Mouse (Mus musculus) kidney, adult 2 months (tissue): Measurements from ENCODE around the gene Pim1. TPM values are rescaled to one million over a fixed set of nuclear protein-coding genes. Genes with fewer than 3 reads are reported as not detected.

Experiments used
- DNase-seq: peaks from one replicate; pipeline ENCODE4 v3.0.0; 2021
- H3K27ac ChIP-seq: fragments of 200-500 bp; 2 replicates; pipeline ENCODE4 v1.5.1; 2012; ENCODE audit warnings: low read depth, low read length, control low read depth, inconsistent platforms; ENCODE audit not compliant: insufficient read depth
- H3K27me3 ChIP-seq: fragments of 200-500 bp; replicated peaks from 2 replicates; pipeline ENCODE4 v1.6.1; 2012; ENCODE audit warnings: mild to moderate bottlenecking, moderate library complexity, low read length, inconsistent platforms; ENCODE audit not compliant: control insufficient read depth, insufficient read depth
- H3K36me3 ChIP-seq: fragments of 200-500 bp; 2 replicates; pipeline ENCODE4 v1.6.1; 2012; ENCODE audit warnings: mild to moderate bottlenecking, moderate library complexity, low read length, inconsistent platforms; ENCODE audit not compliant: control insufficient read depth, insufficient read depth
- H3K4me1 ChIP-seq: fragments of 200-500 bp; 2 replicates; pipeline ENCODE4 v1.6.1; 2011; ENCODE audit warnings: low read length; ENCODE audit not compliant: control insufficient read depth, insufficient read depth
- H3K4me3 ChIP-seq: fragments of 200-500 bp; 2 replicates; pipeline ENCODE4 v1.5.1; 2011; ENCODE audit warnings: mild to moderate bottlenecking, low read depth, low read length, control low read depth; ENCODE audit not compliant: insufficient read depth
- CTCF ChIP-seq: fragments of 200-500 bp; conservative IDR thresholded peaks from 2 replicates; pipeline ENCODE4 v1.5.1; 2011; ENCODE audit warnings: low read depth, mild to moderate bottlenecking, control low read depth, low read length, moderate library complexity, mixed read lengths; ENCODE audit not compliant: insufficient read depth, insufficient read length
- POLR2A ChIP-seq: fragments of 200-500 bp; IDR thresholded peaks from one replicate; pipeline ENCODE4 v1.6.1; 2011; ENCODE audit warnings: low read depth, low read length, control low read depth
- WGBS: fragments of 180-500 bp; shearing (Covaris S2); methylation state at CpG from one replicate; pipeline ENCODE4 v1.1.7; 2018; 5-methylcytosine and 5-hydroxymethylcytosine counted together
- polyA plus RNA-seq: library from polyadenylated mRNA; depleted of rRNA; stranded (reverse); fragments of >200 nt; gene quantifications from 2 replicates; pipeline ENCODE4 v1.2.3, GENCODE M21; 2012

The Pim1 gene
- polyA plus RNA-seq, 1 experiment = 18.8 TPM

- H3K27ac ChIP-seq = no peak overlapping the region
- 71% methylated on average over 8 of the region's 8 CpGs for WGBS
- H3K4me3 ChIP-seq = no peak overlapping the region
- DNase-seq = peak; percentile 31
- TF ChIP-seq CTCF = peak; percentile 91
- TF ChIP-seq POLR2A = no peak
- H3K36me3 ChIP-seq = no peaks in the 10 kb centered on the region
- no peaks in the 10 kb centered on the region for H3K27me3 ChIP-seq
- H3K4me1 ChIP-seq = no peaks in the 10 kb centered on the region
Measured at GRCm38 (mm10) chr17:29528568-29529187, 38.1 kb downstream of the Pim1 start.

DNA sequence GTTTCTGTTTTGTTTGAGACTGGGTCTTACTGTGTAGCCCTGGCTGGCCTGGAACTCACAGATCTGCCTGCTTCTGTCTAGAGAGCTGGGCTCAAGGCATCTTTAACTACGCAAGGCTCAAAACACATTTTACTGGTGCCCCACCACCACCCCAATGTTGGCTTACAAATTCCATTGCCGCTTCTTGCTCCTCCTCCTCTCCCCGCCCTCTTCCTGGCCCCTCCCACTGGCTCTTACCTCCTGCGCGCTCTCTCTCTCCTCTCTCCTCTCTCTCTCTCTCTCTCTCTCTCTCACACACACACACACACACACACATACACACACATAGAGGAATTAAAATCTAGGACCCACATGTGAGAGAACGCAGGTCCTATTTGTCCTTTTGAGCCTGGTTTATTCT, 40.0 kb downstream of the Pim1 start:
- no peak for DNase-seq
- H3K27ac ChIP-seq = no peak overlapping the region
- H3K4me3 ChIP-seq = no peak overlapping the region
- WGBS = 88% methylated on average over 6 of the region's 6 CpGs
- no peaks in the 10 kb centered on the region for H3K27me3 ChIP-seq
- TF ChIP-seq CTCF = no peak
- no peak for TF ChIP-seq POLR2A
- H3K4me1 ChIP-seq = no peaks in the 10 kb centered on the region
- no peaks in the 10 kb centered on the region for H3K36me3 ChIP-seq

DNA sequence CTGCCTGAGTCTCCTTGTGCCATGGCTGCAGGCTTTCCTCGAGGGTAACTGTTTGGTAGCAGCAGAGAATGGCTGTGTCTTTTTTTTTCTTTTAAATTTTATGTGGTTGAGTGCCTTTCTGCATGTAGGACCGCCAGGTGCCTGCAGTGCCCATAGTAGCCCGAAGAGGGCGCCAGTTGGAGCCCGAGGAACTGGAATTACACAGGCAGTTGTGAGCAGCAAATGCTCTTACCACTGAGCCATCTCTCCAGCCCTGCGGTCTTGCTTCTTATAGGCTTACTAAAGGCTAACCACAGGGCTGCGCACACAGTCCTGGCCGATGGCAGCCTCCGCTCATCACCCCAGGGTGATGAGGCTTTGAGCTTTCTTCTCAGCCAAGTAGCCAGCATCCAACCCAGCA, 40.7 kb downstream of the Pim1 start:
- Histone ChIP-seq H3K27me3 (no peaks in the 10 kb centered on the region), H3K4me1 (no peaks in the 10 kb centered on the region), H3K36me3 (no peaks in the 10 kb centered on the region), H3K27ac (no peak overlapping the region), H3K4me3 (no peak overlapping the region)
- TF ChIP-seq CTCF (no peak), POLR2A (no peak)
- no peak for DNase-seq
- 81% methylated on average over 9 of the region's 9 CpGs for WGBS

GRCm38 (mm10) chr17:29531757-29532384, 41.3 kb downstream of the Pim1 start:
- Histone ChIP-seq H3K36me3 (no peaks in the 10 kb centered on the region), H3K4me1 (no peaks in the 10 kb centered on the region), H3K27me3 (no peaks in the 10 kb centered on the region), H3K4me3 (no peak overlapping the region), H3K27ac (no peak overlapping the region)
- no peak for DNase-seq
- TF ChIP-seq CTCF (no peak), POLR2A (no peak)
- 42% methylated on average over 10 of the region's 10 CpGs for WGBS

DNA sequence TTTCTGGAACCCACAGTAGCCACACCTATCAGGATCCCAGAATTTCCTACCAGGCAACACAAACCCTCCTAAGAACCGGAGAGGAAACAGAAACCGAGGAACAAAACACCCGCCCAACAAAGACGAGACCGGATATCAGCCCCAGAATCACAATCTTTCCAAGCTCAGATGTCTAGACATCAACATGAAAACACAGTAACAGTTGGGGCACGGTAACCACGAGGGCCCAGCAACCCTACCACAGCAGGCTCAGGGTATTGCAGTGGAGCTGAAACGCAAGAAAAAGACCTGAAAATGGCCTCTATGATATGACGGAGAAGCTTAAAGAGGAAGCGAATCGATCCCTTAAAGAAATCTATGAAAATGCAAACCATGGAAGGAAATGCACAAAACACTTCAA, 43.3 kb downstream of the Pim1 start:
- H3K36me3 ChIP-seq = no peaks in the 10 kb centered on the region
- no peak for DNase-seq
- H3K27me3 ChIP-seq = no peaks in the 10 kb centered on the region
- TF ChIP-seq POLR2A (no peak), CTCF (no peak)
- H3K4me3 ChIP-seq = no peak overlapping the region
- no peaks in the 10 kb centered on the region for H3K4me1 ChIP-seq
- 90% methylated on average over 11 of the region's 11 CpGs for WGBS
- H3K27ac ChIP-seq = no peak overlapping the region

GRCm38 (mm10) chr17:29540426-29540825, 49.9 kb downstream of the Pim1 start:
- H3K27ac ChIP-seq = no peak overlapping the region
- TF ChIP-seq CTCF (no peak), POLR2A (no peak)
- H3K4me1 ChIP-seq = no peaks in the 10 kb centered on the region; the same call in 1 of the 2 replicates
- DNase-seq = no peak
- 81% methylated on average over 8 of the region's 8 CpGs for WGBS
- no peak overlapping the region for H3K4me3 ChIP-seq
- H3K27me3 ChIP-seq = no peaks in the 10 kb centered on the region
- H3K36me3 ChIP-seq = no peaks in the 10 kb centered on the region

GRCm38 (mm10) chr17:29541419-29541818, 50.9 kb downstream of the Pim1 start:
- WGBS = 38% methylated on average over 14 of the region's 14 CpGs
- no peak overlapping the region for H3K27ac ChIP-seq
- no peaks in the 10 kb centered on the region; the same call in 1 of the 2 replicates for H3K4me1 ChIP-seq
- no peaks in the 10 kb centered on the region for H3K36me3 ChIP-seq
- H3K27me3 ChIP-seq = no peaks in the 10 kb centered on the region
- H3K4me3 ChIP-seq = no peak overlapping the region
- TF ChIP-seq CTCF = no peak
- no peak for TF ChIP-seq POLR2A
- DNase-seq = peak; percentile 90
